Mouse (Mus musculus) lung, postnatal 0 days (tissue): ENCODE results near the gene Gmds.

Experiments
- CTCF ChIP-seq: IDR thresholded peaks from 2 replicates; pipeline ENCODE4 v1.5.1; 2016; ENCODE audit warnings: antibody characterized with exemption, mild to moderate bottlenecking
- EP300 ChIP-seq: IDR thresholded peaks from 2 replicates; pipeline ENCODE4 v1.6.1; 2016; ENCODE audit warnings: antibody characterized with exemption, mild to moderate bottlenecking, control low read depth

GRCm38 (mm10) chr13:31911956-31912355, 426.6 kb downstream of the Gmds start:
- no peak for TF ChIP-seq CTCF
- no peak for TF ChIP-seq EP300
